Mouse (Mus musculus) lung, postnatal 0 days (tissue): ENCODE measurements around the gene Pfdn4.
A peak's percentile ranks its signal among the peaks of the same experiment; 100 is the strongest.

Source experiments
- CTCF ChIP-seq: IDR thresholded peaks from 2 replicates; pipeline ENCODE4 v1.5.1; 2016; ENCODE audit warnings: antibody characterized with exemption, mild to moderate bottlenecking
- EP300 ChIP-seq: IDR thresholded peaks from 2 replicates; pipeline ENCODE4 v1.6.1; 2016; ENCODE audit warnings: antibody characterized with exemption, mild to moderate bottlenecking, control low read depth

DNA sequence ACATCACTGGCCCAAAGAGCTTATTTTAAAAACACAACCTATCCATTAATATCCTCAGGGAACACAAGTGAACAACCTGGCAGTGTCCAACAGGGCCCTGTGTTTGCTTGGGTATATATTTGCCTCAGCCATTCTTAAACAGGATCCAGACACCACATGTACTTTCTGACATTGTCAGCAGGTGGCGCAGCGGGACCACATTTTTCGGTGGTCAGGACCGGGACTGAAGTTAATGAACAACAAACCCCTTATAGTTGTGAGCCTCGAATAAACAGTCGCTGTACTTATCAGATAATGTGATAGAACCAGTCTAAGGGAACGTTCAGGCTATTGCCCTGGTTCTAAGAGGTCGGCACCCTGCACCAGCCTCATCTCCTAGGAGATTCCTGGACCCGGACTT, 45.3 kb upstream of the Pfdn4 start:
- TF ChIP-seq EP300, result no peak
- TF ChIP-seq CTCF, result peak; percentile 88
